Mouse (Mus musculus): ENCODE results near the gene Ear1. TPM values are rescaled to one million over a fixed set of nuclear protein-coding genes. Genes with fewer than 3 reads are reported as not detected.
"Not testable (repeated sequence)": the region's sequence is repeated elsewhere in the genome, so short reads cannot be mapped to it uniquely, and the experiment has no call there.

Gene Ear1
- polyA plus RNA-seq, 1 experiment: not detected

- H3K9me3 ChIP-seq (replicated peaks; ENCODE audit: control insufficient read depth, insufficient read depth, low read length, poor library complexity, severe bottlenecking); H3K36me3 ChIP-seq (ENCODE audit: control insufficient read depth, insufficient read depth, low read length, poor library complexity, severe bottlenecking); H3K4me1 ChIP-seq (ENCODE audit: control insufficient read depth, insufficient read depth, low read length); H3K27ac ChIP-seq (ENCODE audit: insufficient read depth, low read length); H3K9ac ChIP-seq (ENCODE audit: low read depth, poor library complexity, severe bottlenecking); H3K4me3 ChIP-seq (ENCODE audit: low read depth, low read length); H3K27me3 ChIP-seq (ENCODE audit: control insufficient read depth, insufficient read depth, low read length, poor library complexity, severe bottlenecking): not testable (repeated sequence)
These were observed 2.5 kb upstream of the Ear1 start for GRCm38 (mm10) chr14:43877789-43878188.

DNA sequence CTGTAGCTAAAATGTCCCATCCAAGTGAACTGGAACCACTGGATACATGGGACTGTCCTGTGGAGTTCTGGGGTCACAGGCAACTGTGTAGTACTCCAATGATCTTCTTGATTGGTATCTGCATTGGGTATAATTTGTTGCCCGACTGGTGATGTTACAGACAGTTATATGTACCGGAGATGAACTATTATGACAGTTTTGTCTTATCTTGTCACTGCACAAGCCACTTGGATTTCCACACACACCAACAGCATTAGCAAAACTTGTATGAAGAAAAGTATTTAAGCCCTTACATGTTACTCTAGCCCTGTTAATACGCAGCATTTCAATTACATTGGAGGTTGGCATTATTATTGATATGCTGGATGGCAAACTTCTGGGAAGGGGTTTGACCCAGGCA, 455 bp downstream of the Ear1 start:
- not testable (repeated sequence) for H3K9ac ChIP-seq (ENCODE audit: low read depth, poor library complexity, severe bottlenecking); H3K4me1 ChIP-seq (ENCODE audit: control insufficient read depth, insufficient read depth, low read length); H3K27me3 ChIP-seq (ENCODE audit: control insufficient read depth, insufficient read depth, low read length, poor library complexity, severe bottlenecking); H3K4me3 ChIP-seq (ENCODE audit: low read depth, low read length); H3K36me3 ChIP-seq (ENCODE audit: control insufficient read depth, insufficient read depth, low read length, poor library complexity, severe bottlenecking); H3K27ac ChIP-seq (ENCODE audit: insufficient read depth, low read length); H3K9me3 ChIP-seq (replicated peaks; ENCODE audit: control insufficient read depth, insufficient read depth, low read length, poor library complexity, severe bottlenecking)

DNA sequence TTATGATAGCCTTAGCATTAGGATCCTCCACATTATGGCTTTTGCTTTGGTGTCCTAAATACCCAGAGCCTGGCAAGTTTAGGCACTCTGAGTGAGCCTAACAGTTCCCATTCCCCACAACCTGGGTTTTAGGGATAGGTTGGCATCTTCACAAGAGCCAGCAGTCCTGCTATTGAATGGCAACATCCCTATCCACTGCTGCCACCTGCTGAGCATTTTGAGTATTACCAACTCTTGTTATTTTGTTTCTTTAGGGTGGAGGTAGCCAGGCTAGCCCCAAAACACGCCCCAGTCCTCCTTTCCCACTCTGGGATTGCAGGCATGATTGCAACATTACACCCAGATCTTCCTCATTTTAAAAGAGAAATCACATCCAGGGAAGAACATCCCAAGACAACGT, 14.8 kb downstream of the Ear1 start:
- TF ChIP-seq CTCF (IDR thresholded peaks at IDR 0.05; ENCODE audit: low read depth, low read length): peak; percentile 13
- not testable (repeated sequence) for H3K4me1 ChIP-seq (ENCODE audit: control insufficient read depth, insufficient read depth, low read length); H3K27me3 ChIP-seq (ENCODE audit: control insufficient read depth, insufficient read depth, low read length, poor library complexity, severe bottlenecking); H3K27ac ChIP-seq (ENCODE audit: insufficient read depth, low read length); H3K9ac ChIP-seq (ENCODE audit: low read depth, poor library complexity, severe bottlenecking); H3K4me3 ChIP-seq (ENCODE audit: low read depth, low read length); H3K9me3 ChIP-seq (replicated peaks; ENCODE audit: control insufficient read depth, insufficient read depth, low read length, poor library complexity, severe bottlenecking); H3K36me3 ChIP-seq (ENCODE audit: control insufficient read depth, insufficient read depth, low read length, poor library complexity, severe bottlenecking)

DNA sequence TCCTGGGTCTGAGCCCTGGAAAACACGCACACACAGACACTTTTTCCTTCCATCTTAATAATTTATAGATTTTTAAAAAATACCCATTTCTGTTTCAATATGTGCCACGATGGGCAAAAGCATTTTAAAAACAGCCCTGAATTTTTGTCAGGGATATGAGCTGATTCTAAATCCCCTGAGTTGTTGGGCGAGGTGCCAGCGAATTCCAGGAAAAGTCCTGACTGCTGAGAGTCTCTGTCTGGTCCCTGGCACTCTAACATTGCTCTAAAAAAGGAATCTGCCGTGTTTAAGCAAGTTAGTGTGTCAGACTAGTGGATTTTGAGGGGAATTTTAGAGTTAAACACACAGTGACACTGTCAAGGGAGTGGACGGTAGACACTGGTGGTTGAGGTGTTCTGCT, 15.9 kb downstream of the Ear1 start:
- not testable (repeated sequence) for H3K36me3 ChIP-seq (ENCODE audit: control insufficient read depth, insufficient read depth, low read length, poor library complexity, severe bottlenecking); H3K27me3 ChIP-seq (ENCODE audit: control insufficient read depth, insufficient read depth, low read length, poor library complexity, severe bottlenecking); H3K27ac ChIP-seq (ENCODE audit: insufficient read depth, low read length); H3K9ac ChIP-seq (ENCODE audit: low read depth, poor library complexity, severe bottlenecking); H3K4me3 ChIP-seq (ENCODE audit: low read depth, low read length); H3K4me1 ChIP-seq (ENCODE audit: control insufficient read depth, insufficient read depth, low read length); H3K9me3 ChIP-seq (replicated peaks; ENCODE audit: control insufficient read depth, insufficient read depth, low read length, poor library complexity, severe bottlenecking)

DNA sequence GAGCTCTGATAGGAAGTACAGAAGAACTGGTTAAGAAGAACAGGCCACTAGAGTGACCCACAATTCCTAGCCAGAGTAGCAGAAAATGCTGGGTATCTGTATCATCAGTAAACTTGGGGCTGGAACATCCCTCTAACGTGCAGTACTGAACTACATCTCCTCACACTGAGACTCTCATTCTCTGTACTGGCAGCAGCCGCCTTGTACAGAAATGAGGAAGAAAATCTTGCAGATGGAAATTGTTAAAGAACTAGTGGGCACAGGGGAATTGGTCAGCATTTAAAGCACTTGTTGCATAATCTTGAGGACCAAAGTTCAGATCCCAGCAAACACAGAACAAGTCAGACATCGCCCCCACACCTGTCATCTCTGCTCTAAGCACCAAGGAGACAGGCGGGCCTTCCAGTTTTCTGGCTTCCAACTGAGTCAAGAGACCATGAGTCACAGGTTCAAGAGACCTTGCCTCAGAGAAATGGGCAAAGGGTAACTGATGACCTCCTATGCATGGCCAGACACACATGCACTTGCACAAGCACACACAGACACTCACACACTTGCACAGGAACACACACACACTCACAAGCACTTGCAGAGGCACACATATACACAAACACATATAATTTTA, 31.3 kb downstream of the Ear1 start:
- not testable (repeated sequence) for H3K36me3 ChIP-seq (ENCODE audit: control insufficient read depth, insufficient read depth, low read length, poor library complexity, severe bottlenecking); H3K4me1 ChIP-seq (ENCODE audit: control insufficient read depth, insufficient read depth, low read length); H3K9me3 ChIP-seq (replicated peaks; ENCODE audit: control insufficient read depth, insufficient read depth, low read length, poor library complexity, severe bottlenecking); H3K9ac ChIP-seq (ENCODE audit: low read depth, poor library complexity, severe bottlenecking); H3K27ac ChIP-seq (ENCODE audit: insufficient read depth, low read length); H3K4me3 ChIP-seq (ENCODE audit: low read depth, low read length); H3K27me3 ChIP-seq (ENCODE audit: control insufficient read depth, insufficient read depth, low read length, poor library complexity, severe bottlenecking)

DNA sequence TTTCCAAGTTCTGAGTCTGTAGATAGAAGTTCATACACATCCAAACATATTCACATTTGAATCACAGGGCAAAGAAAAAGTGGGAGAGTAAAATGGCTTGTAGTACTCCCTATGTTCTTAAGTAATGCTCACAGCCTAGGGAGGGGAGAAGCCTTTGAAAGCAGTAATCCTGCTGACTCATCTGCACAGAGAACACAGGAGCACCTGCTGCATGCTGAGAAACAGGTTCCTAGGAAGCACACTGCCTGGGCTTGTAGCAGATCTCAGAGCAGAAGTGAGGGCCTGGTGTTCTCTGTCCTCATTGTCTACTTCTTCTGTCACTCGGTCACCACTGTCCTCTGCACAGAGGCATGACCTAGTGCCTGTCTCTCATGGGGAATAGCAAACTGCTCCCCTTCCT, 34.3 kb downstream of the Ear1 start:
- not testable (repeated sequence) for H3K4me3 ChIP-seq (ENCODE audit: low read depth, low read length); H3K27me3 ChIP-seq (ENCODE audit: control insufficient read depth, insufficient read depth, low read length, poor library complexity, severe bottlenecking); H3K36me3 ChIP-seq (ENCODE audit: control insufficient read depth, insufficient read depth, low read length, poor library complexity, severe bottlenecking); H3K9me3 ChIP-seq (replicated peaks; ENCODE audit: control insufficient read depth, insufficient read depth, low read length, poor library complexity, severe bottlenecking); H3K4me1 ChIP-seq (ENCODE audit: control insufficient read depth, insufficient read depth, low read length); H3K27ac ChIP-seq (ENCODE audit: insufficient read depth, low read length); H3K9ac ChIP-seq (ENCODE audit: low read depth, poor library complexity, severe bottlenecking)

GRCm38 (mm10) chr14:43835366-43835765, 40.0 kb downstream of the Ear1 start:
- not testable (repeated sequence) for H3K36me3 ChIP-seq (ENCODE audit: control insufficient read depth, insufficient read depth, low read length, poor library complexity, severe bottlenecking); H3K4me1 ChIP-seq (ENCODE audit: control insufficient read depth, insufficient read depth, low read length); H3K9ac ChIP-seq (ENCODE audit: low read depth, poor library complexity, severe bottlenecking); H3K4me3 ChIP-seq (ENCODE audit: low read depth, low read length); H3K27ac ChIP-seq (ENCODE audit: insufficient read depth, low read length); H3K9me3 ChIP-seq (replicated peaks; ENCODE audit: control insufficient read depth, insufficient read depth, low read length, poor library complexity, severe bottlenecking); H3K27me3 ChIP-seq (ENCODE audit: control insufficient read depth, insufficient read depth, low read length, poor library complexity, severe bottlenecking)

DNA sequence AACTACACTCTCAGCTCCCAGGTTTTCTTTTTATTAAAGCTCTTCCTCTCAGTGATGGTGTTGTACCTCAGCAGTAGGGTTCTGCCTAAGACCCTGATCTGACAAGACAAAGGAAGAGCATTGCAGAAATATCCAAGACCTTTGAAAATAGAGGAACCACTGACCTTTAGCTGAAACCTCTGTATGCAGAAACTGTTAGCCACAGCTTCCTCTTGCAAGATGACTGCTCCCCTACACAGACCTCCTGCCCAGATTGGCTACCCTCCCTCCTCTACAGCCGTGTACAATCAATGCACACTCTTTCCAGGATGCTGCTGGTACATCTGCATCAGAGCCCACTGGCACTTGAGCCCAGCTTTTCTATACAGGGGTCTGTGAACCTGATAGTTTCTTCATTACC, 44.9 kb downstream of the Ear1 start:
- H3K9me3 ChIP-seq (replicated peaks; ENCODE audit: control insufficient read depth, insufficient read depth, low read length, poor library complexity, severe bottlenecking); H3K4me3 ChIP-seq (ENCODE audit: low read depth, low read length); H3K4me1 ChIP-seq (ENCODE audit: control insufficient read depth, insufficient read depth, low read length); H3K27me3 ChIP-seq (ENCODE audit: control insufficient read depth, insufficient read depth, low read length, poor library complexity, severe bottlenecking); H3K36me3 ChIP-seq (ENCODE audit: control insufficient read depth, insufficient read depth, low read length, poor library complexity, severe bottlenecking); H3K9ac ChIP-seq (ENCODE audit: low read depth, poor library complexity, severe bottlenecking); H3K27ac ChIP-seq (ENCODE audit: insufficient read depth, low read length): not testable (repeated sequence)

- H3K27me3 ChIP-seq (ENCODE audit: control insufficient read depth, insufficient read depth, low read length, poor library complexity, severe bottlenecking); H3K9me3 ChIP-seq (replicated peaks; ENCODE audit: control insufficient read depth, insufficient read depth, low read length, poor library complexity, severe bottlenecking); H3K4me1 ChIP-seq (ENCODE audit: control insufficient read depth, insufficient read depth, low read length); H3K36me3 ChIP-seq (ENCODE audit: control insufficient read depth, insufficient read depth, low read length, poor library complexity, severe bottlenecking); H3K4me3 ChIP-seq (ENCODE audit: low read depth, low read length); H3K9ac ChIP-seq (ENCODE audit: low read depth, poor library complexity, severe bottlenecking); H3K27ac ChIP-seq (ENCODE audit: insufficient read depth, low read length): not testable (repeated sequence)
These were observed 51.1 kb downstream of the Ear1 start for GRCm38 (mm10) chr14:43824176-43824575.

GRCm38 (mm10) chr14:43821869-43822268, 53.4 kb downstream of the Ear1 start:
- H3K27me3 ChIP-seq (ENCODE audit: control insufficient read depth, insufficient read depth, low read length, poor library complexity, severe bottlenecking); H3K4me1 ChIP-seq (ENCODE audit: control insufficient read depth, insufficient read depth, low read length); H3K9ac ChIP-seq (ENCODE audit: low read depth, poor library complexity, severe bottlenecking); H3K4me3 ChIP-seq (ENCODE audit: low read depth, low read length); H3K36me3 ChIP-seq (ENCODE audit: control insufficient read depth, insufficient read depth, low read length, poor library complexity, severe bottlenecking); H3K27ac ChIP-seq (ENCODE audit: insufficient read depth, low read length); H3K9me3 ChIP-seq (replicated peaks; ENCODE audit: control insufficient read depth, insufficient read depth, low read length, poor library complexity, severe bottlenecking): not testable (repeated sequence)
